Mouse (Mus musculus) heart, embryonic 14.5 days (tissue): ENCODE data around the gene Enoph1. TPM values are rescaled to one million over a fixed set of nuclear protein-coding genes. Genes with fewer than 3 reads are reported as not detected.

Source experiments
- ATAC-seq: fragments of 200-750 bp; cut with Nextera tagmentation; 2 replicates; pipeline ENCODE4 v1.8.0; 2017; ENCODE audit warnings: low read depth, moderate TSS enrichment; ENCODE audit not compliant: insufficient number of reproducible peaks, insufficient read depth, low FRiP score
- H3K27ac ChIP-seq, 2 experiments: fragments of 200-500 bp in 1 of 2; fragments of 300-500 bp in 1 of 2; sonication (generic) in 1 of 2; replicated peaks in 1 of 2; 2 replicates each; pipeline ENCODE4 v1.5.1; 2012 to 2014; ENCODE audit warnings: low read depth in 2 of 2, low read length in 2 of 2, control low read depth in 1 of 2, mild to moderate bottlenecking in 1 of 2, mixed read lengths in 1 of 2; ENCODE audit not compliant: control insufficient read depth in 1 of 2, insufficient read depth in 1 of 2
- H3K27me3 ChIP-seq: fragments of 300-500 bp; sonication (generic); 2 replicates; pipeline ENCODE4 v1.6.1; 2014; ENCODE audit warnings: mild to moderate bottlenecking, low read length, control low read depth; ENCODE audit not compliant: control insufficient read depth, insufficient read depth
- H3K36me3 ChIP-seq: fragments of 300-500 bp; sonication (generic); 2 replicates; pipeline ENCODE4 v1.6.1; 2014; ENCODE audit warnings: mild to moderate bottlenecking, control low read depth, low read length, mixed read lengths; ENCODE audit not compliant: control insufficient read depth, insufficient read depth
- H3K4me1 ChIP-seq, 2 experiments: fragments of 200-500 bp in 1 of 2; fragments of 300-500 bp in 1 of 2; sonication (generic) in 1 of 2; 2 replicates each; pipeline ENCODE4 v1.6.1; 2012 to 2014; ENCODE audit warnings: low read length in 2 of 2, control low read depth in 1 of 2, mixed read lengths in 1 of 2; ENCODE audit not compliant: control insufficient read depth in 2 of 2, insufficient read depth in 2 of 2
- H3K4me2 ChIP-seq: fragments of 300-500 bp; sonication (generic); 2 replicates; pipeline ENCODE4 v1.6.1; 2014; ENCODE audit warnings: mild to moderate bottlenecking, low read length
- H3K4me3 ChIP-seq, 2 experiments: fragments of 200-500 bp in 1 of 2; fragments of 300-500 bp in 1 of 2; sonication (generic) in 1 of 2; 2 replicates each; pipeline ENCODE4 v1.5.1; 2012 to 2014; ENCODE audit warnings: low read length in 2 of 2, mild to moderate bottlenecking in 2 of 2, control low read depth in 1 of 2, low read depth in 1 of 2, moderate library complexity in 1 of 2; ENCODE audit not compliant: control insufficient read depth in 1 of 2, insufficient read depth in 1 of 2
- H3K9ac ChIP-seq: fragments of 300-500 bp; sonication (generic); 2 replicates; pipeline ENCODE4 v1.6.1; 2014; ENCODE audit warnings: mild to moderate bottlenecking, low read length
- H3K9me3 ChIP-seq: fragments of 300-500 bp; sonication (generic); 2 replicates; pipeline ENCODE4 v1.6.1; 2016; ENCODE audit warnings: low read length, control low read depth; ENCODE audit not compliant: control insufficient read depth
- WGBS: fragments of 180-500 bp; shearing (Covaris S2); extraction: QIAGEN DNeasy Blood & Tissue Kit; methylation state at CpG from one replicate; pipeline ENCODE4 v1.1.7; 2014; 5-methylcytosine and 5-hydroxymethylcytosine counted together
- polyA plus RNA-seq: library from polyadenylated mRNA; unstranded; fragments of >200 nt; fragmentation: Nextera tagmentation; extraction: Ambion mirVana; gene quantifications from 2 replicates; pipeline ENCODE4 v1.2.1, GENCODE M21; 2014

Enoph1 gene
- polyA plus RNA-seq, 1 experiment from 2014 or later, result 24.3 TPM

- Histone ChIP-seq H3K9me3 (no peaks in the 10 kb centered on the region), H3K27ac (peak overlapping the region; percentile 30 to 61; a peak in 2 of 4 replicates), H3K27me3 (no peaks in the 10 kb centered on the region), H3K4me2 (no peak overlapping the region), H3K36me3 (no peaks in the 10 kb centered on the region), H3K4me3 (no peak overlapping the region), H3K4me1 (peaks cover 10 to 21% of the 10 kb centered on the region in 2 experiments), H3K9ac (no peak overlapping the region)
- no peak for ATAC-seq
- WGBS, result 53% methylated on average over 6 of the region's 6 CpGs
These were observed 33.9 kb upstream of the Enoph1 start for GRCm38 (mm10) chr5:100005896-100006295.

DNA sequence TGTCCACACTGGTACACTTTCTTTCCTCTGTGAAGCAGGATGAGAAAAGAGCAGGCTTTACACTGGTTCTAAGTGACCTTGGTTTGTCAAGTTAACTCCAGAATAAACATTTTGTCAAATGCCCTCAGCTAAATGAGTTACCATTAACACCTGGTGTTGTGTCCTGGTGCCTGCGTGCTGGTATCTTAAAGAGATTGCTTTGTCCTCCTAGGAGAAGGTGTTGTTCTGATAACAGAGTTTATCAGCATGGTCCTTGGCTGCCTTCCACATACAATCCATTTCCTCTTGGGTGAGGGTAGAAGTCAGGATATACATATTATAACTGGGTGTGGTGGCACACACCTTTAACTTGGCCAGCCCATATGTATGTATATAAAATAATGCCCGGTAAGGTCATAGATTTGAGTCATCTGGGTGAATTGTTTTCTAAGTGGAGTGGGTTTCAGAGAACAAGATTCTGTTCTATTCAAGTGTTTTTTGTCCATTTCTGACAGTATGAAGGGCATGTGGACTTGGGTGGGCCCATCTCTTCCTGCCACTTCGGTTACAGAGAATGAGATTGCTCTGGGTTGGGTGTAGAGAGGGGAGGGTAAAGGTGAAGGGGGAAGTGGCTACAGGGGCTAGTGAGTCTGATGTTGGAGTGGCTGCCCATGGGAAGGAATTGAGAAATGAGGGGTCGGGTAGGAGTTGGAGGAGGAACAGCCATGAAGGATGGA is 33.3 kb upstream of the Enoph1 start:
- H3K9ac ChIP-seq, result no peak overlapping the region
- WGBS, result 61% methylated on average over 4 of the region's 4 CpGs
- H3K4me2 ChIP-seq, result no peak overlapping the region
- peak overlapping the region; percentile 30 to 61; a peak in 2 of 4 replicates for H3K27ac ChIP-seq
- ATAC-seq, result no peak
- no peaks in the 10 kb centered on the region for H3K36me3 ChIP-seq
- H3K4me3 ChIP-seq, result no peak overlapping the region
- H3K4me1 ChIP-seq, result peaks cover 10 to 21% of the 10 kb centered on the region in 2 experiments
- no peaks in the 10 kb centered on the region for H3K9me3 ChIP-seq
- no peaks in the 10 kb centered on the region for H3K27me3 ChIP-seq

DNA sequence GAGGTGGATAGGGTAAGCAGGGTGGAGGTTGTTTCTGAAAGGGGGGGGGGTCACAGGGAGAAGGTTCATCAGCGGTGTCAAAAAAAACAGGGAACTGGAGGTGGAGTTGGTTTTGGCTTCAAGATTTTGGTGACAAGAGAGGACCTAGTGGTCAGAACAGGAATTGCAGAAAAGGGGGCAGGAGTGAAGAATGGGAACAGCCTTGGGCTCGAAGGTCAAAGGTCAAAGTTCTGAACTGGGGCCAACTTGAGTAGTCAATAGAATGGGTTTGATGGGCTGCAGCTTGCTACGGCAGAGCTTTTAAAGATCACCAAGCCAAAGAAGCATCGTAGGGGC is 32.8 kb upstream of the Enoph1 start:
- Histone ChIP-seq H3K4me2 (no peak overlapping the region), H3K9ac (no peak overlapping the region), H3K4me3 (no peak overlapping the region), H3K27me3 (no peaks in the 10 kb centered on the region), H3K27ac (no peak overlapping the region), H3K9me3 (no peaks in the 10 kb centered on the region), H3K4me1 (peaks cover 14 to 25% of the 10 kb centered on the region in 2 experiments), H3K36me3 (no peaks in the 10 kb centered on the region)
- 90% methylated on average over 4 of the region's 4 CpGs for WGBS
- ATAC-seq, result no peak

DNA sequence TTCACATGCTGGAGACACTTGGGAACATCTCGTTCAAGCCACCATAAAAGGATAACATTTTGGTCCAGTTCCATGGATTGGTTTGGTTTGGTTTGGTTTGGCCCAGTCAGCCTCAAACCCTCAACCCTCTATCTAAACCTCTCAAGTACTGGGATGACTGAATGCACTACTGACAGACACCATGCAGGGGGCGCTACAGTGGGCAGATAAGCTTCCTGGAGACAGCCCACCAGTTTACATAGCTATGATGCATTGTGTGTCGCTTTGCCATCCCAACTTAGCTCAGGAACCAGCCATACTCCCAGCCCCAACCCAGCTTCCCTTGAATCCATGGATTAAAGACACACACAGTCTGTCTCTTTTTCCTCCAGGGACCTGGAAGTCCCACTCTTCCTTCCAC is 31.3 kb upstream of the Enoph1 start:
- Histone ChIP-seq H3K4me2 (no peak overlapping the region), H3K4me1 (peaks cover 19 to 31% of the 10 kb centered on the region in 2 experiments), H3K9me3 (no peaks in the 10 kb centered on the region), H3K27me3 (no peaks in the 10 kb centered on the region), H3K27ac (no peak overlapping the region), H3K4me3 (no peak overlapping the region), H3K36me3 (no peaks in the 10 kb centered on the region), H3K9ac (no peak overlapping the region)
- 57% methylated on average over 3 of the region's 3 CpGs for WGBS
- ATAC-seq, result no peak

- Histone ChIP-seq H3K4me1 (peaks cover 8 to 10% of the 10 kb centered on the region in 2 experiments), H3K27ac (peak overlapping the region; percentile 65 to 77), H3K4me2 (peak overlapping the region; percentile 47), H3K27me3 (no peaks in the 10 kb centered on the region), H3K9ac (peak overlapping the region; percentile 17; the same call in 1 of the 2 replicates), H3K36me3 (no peaks in the 10 kb centered on the region), H3K9me3 (peaks cover 2% of the 10 kb centered on the region; the same call in 1 of the 2 replicates), H3K4me3 (no peak overlapping the region)
- 31% methylated on average over 9 of the region's 9 CpGs for WGBS
- peak; percentile 83; the same call in 1 of the 2 replicates for ATAC-seq
These were observed 27.2 kb upstream of the Enoph1 start for GRCm38 (mm10) chr5:100012599-100012998.

DNA sequence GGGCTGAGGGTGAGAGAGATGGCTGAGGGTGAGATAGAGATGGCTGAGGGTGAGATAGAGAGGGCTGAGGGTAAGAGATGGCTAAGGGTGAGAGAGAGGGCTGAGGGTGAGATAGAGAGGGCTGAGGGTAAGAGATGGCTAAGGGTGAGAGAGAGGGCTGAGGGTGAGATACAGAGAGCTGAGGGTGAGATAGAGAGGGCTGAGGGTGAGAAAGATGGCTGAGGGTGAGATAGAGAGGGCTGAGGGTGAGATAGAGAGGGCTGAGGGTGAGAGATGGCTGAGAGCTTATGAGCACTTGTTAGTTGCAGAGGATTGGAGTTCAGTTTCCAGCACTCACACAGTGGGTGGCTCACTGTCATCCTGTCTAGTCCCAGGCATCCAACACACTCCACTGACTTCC is 19.7 kb upstream of the Enoph1 start:
- Histone ChIP-seq H3K9me3 (no peaks in the 10 kb centered on the region), H3K9ac (no peak overlapping the region), H3K4me2 (no peak overlapping the region), H3K4me3 (no peak overlapping the region), H3K36me3 (no peaks in the 10 kb centered on the region), H3K27me3 (no peaks in the 10 kb centered on the region), H3K4me1 (no peaks in the 10 kb centered on the region), H3K27ac (no peak overlapping the region)
- no peak for ATAC-seq

DNA sequence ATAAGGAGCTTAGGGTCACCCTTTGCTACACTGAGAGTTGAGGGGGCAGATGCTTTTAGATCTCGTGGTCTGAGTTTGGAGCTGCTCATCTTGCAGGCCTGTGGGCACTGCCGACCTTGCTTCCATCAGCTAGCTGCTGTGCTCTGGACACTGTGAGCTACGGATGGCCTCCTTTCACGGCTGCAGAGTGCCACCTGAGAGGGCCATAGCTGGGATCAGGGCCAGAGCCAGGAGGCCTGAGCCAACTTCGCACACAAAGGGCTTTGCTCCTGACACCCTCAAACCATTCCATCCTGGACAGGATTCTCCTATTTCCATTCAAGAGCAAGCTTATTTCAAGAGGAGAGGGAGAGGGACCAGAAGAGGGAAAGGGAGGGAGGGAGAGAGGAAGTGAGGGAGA is 15.4 kb upstream of the Enoph1 start:
- no peak overlapping the region for H3K4me3 ChIP-seq
- WGBS, result 50% methylated on average over 5 of the region's 5 CpGs
- no peak for ATAC-seq
- H3K27ac ChIP-seq, result no peak overlapping the region
- H3K4me2 ChIP-seq, result no peak overlapping the region
- H3K36me3 ChIP-seq, result no peaks in the 10 kb centered on the region
- H3K9me3 ChIP-seq, result no peaks in the 10 kb centered on the region
- peaks cover 0 to 1% of the 10 kb centered on the region in 2 experiments; a peak in 2 of 4 replicates for H3K4me1 ChIP-seq
- H3K9ac ChIP-seq, result 0 out of 2 replicates have a peak overlapping the region, but pooled peaks have one; percentile 4
- no peaks in the 10 kb centered on the region for H3K27me3 ChIP-seq

GRCm38 (mm10) chr5:100024868-100025267 is 14.9 kb upstream of the Enoph1 start:
- no peaks in the 10 kb centered on the region for H3K27me3 ChIP-seq
- H3K27ac ChIP-seq, result no peak overlapping the region
- 76% methylated on average over 1 of the region's 1 CpGs for WGBS
- H3K4me1 ChIP-seq, result peaks cover under 1 to 6% of the 10 kb centered on the region in 2 experiments; a peak in 3 of 4 replicates
- no peak overlapping the region for H3K9ac ChIP-seq
- no peak overlapping the region for H3K4me2 ChIP-seq
- no peak for ATAC-seq
- no peak overlapping the region for H3K4me3 ChIP-seq
- no peaks in the 10 kb centered on the region for H3K9me3 ChIP-seq
- no peaks in the 10 kb centered on the region for H3K36me3 ChIP-seq
